Comparison of ENCODE assay signal across 9 mouse cellular contexts in the genomic region with DNA sequence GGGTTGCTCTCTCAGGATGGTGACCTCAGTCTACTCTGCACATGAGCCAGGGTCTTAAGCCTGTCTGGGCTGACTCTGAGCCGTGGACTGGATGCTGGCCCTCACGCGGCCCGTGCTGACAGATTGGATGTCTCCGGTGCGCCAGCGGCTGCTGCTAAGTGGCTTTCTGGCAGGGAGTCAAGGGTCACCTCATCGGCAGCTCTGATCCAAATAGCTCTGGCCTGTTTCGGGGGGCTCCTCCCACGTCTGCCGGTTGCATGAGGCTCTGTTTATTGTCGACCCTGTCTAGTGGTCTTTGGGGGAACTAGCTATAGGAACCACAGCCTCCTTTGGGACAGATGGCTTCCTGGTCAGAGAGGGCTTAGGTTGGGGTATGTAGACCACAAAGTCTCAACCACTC. TPM values are rescaled to one million over a fixed set of nuclear protein-coding genes. Genes with fewer than 3 reads are reported as not detected.
DNase-seq lines count a peak whose midpoint lies in the region; ATAC-seq lines count a peak whose summit lies in the region.
"Had no signal": no experiment of that assay in that cellular context is flagged by ENCODE, and none has a peak within 500 bp of the region (broad histone marks: within the 10 kb centered on the region; RNA-seq: fewer than 3 reads in every experiment).

No protein-coding gene starts in this region.

- peak; percentile 84 for ATAC-seq in heart, embryonic 14.5 days (ENCODE audit: insufficient number of reproducible peaks, insufficient read depth, low FRiP score, low read depth)
- ATAC-seq in frontal cortex, adult (ENCODE audit: low TSS enrichment): no peak

- peak overlapping the region; percentile 30; the same call in 1 of the 2 replicates for H3K27ac ChIP-seq in embryonic facial prominence, embryonic 10.5 days (replicated peaks)
- peak overlapping the region; percentile 75 to 82 for H3K27ac ChIP-seq in heart, embryonic 14.5 days (replicated peaks in 1 of 2; ENCODE audit: control insufficient read depth in 1 of 2, insufficient read depth in 1 of 2, low read depth in 2 of 2, low read length in 2 of 2)

- peaks cover 18% of the 10 kb centered on the region for H3K27me3 ChIP-seq in embryonic facial prominence, embryonic 10.5 days (replicated peaks; ENCODE audit: low read depth, poor library complexity, severe bottlenecking)
- peaks cover 2% of the 10 kb centered on the region; the same call in 1 of the 2 replicates for H3K27me3 ChIP-seq in heart, embryonic 14.5 days (ENCODE audit: control insufficient read depth, insufficient read depth, low read length)

- DNase-seq in cerebellum, postnatal 14 days: peak; percentile 72 to 87
- DNase-seq in cerebellum, adult 11 months: no peak
- peak; percentile 73 for DNase-seq in embryonic facial prominence, embryonic 10.5 days (ENCODE audit: low spot score)
- peak; percentile 76 for DNase-seq in lung, postnatal 14 days
- no peak for DNase-seq in frontal cortex, postnatal 25 days (ENCODE audit: low spot score in 2 of 2)
- DNase-seq in ovary, adult 18-20 months (ENCODE audit: low spot score): no peak
- DNase-seq: spleen, adult 18-20 months had no signal

- 42% methylated on average over 12 of the region's 12 CpGs for WGBS in embryonic facial prominence, embryonic 10.5 days
- WGBS in heart, embryonic 14.5 days: 8% methylated on average over 12 of the region's 12 CpGs

- H3K9me3 ChIP-seq in embryonic facial prominence, embryonic 10.5 days: peaks cover 10% of the 10 kb centered on the region
- peaks cover 10% of the 10 kb centered on the region; the same call in 1 of the 2 replicates for H3K9me3 ChIP-seq in heart, embryonic 14.5 days (ENCODE audit: control insufficient read depth, low read length)

- H3K4me1 ChIP-seq in embryonic facial prominence, embryonic 10.5 days: peaks cover 42% of the 10 kb centered on the region
- peaks cover 26 to 28% of the 10 kb centered on the region in 2 experiments for H3K4me1 ChIP-seq in heart, embryonic 14.5 days (ENCODE audit: control insufficient read depth in 2 of 2, insufficient read depth in 2 of 2, low read length in 2 of 2)

- H3K4me3 ChIP-seq in embryonic facial prominence, embryonic 10.5 days: 0 out of 2 replicates have a peak overlapping the region, but pooled peaks have one; percentile 3
- H3K4me3 ChIP-seq in heart, embryonic 14.5 days (ENCODE audit: control insufficient read depth in 1 of 2, insufficient read depth in 1 of 2, low read depth in 1 of 2, low read length in 2 of 2): no peak overlapping the region

- H3K9ac ChIP-seq in heart, embryonic 14.5 days (ENCODE audit: low read length): 0 out of 2 replicates have a peak overlapping the region, but pooled peaks have one; percentile 11

- no peaks in the 10 kb centered on the region for H3K36me3 ChIP-seq in embryonic facial prominence, embryonic 10.5 days (replicated peaks)
- no peaks in the 10 kb centered on the region for H3K36me3 ChIP-seq in heart, embryonic 14.5 days (ENCODE audit: control insufficient read depth, insufficient read depth, low read length)

- no peak overlapping the region for H3K4me2 ChIP-seq in heart, embryonic 14.5 days (ENCODE audit: low read length)

RNA-seq across cellular contexts. Expression of gene Eln, which starts 41.1 kb away (rescaled TPM):
- 2.4 and 3.9 TPM in 2 replicates for polyA plus RNA-seq in embryonic facial prominence, embryonic 10.5 days (2016; fragmentation: Nextera tagmentation; extraction: Ambion mirVana)
- polyA plus RNA-seq in heart, embryonic 14.5 days (2014; fragmentation: Nextera tagmentation; extraction: Ambion mirVana): 202 and 337 TPM in 2 replicates

Comparison
In these comparisons a context has a peak if more than half of its experiments do, and no peak if none do; other contexts are left out.
1. DNase-seq: peak in cerebellum, postnatal 14 days (2 of 2), embryonic facial prominence, embryonic 10.5 days (single experiment) and lung, postnatal 14 days (single experiment); none in cerebellum, adult 11 months (single experiment), frontal cortex, postnatal 25 days (0 of 2) and ovary, adult 18-20 months (single experiment).
2. RNA of gene Eln, which starts 41.1 kb away (polyA plus RNA-seq): 202 to 337 TPM in heart, embryonic 14.5 days; 2.4 to 3.9 TPM in embryonic facial prominence, embryonic 10.5 days; every median in the first group is over 10 times any median in the second.